Mouse (Mus musculus): ENCODE results near the gene Tcam1. TPM values are rescaled to one million over a fixed set of nuclear protein-coding genes. Genes with fewer than 3 reads are reported as not detected.

Tcam1 gene
- polyA plus RNA-seq, 2 experiments = 0.66 to 0.78 TPM

GRCm38 (mm10) chr11:106317801-106318200 lies 41.3 kb downstream of the Tcam1 start:
- ATAC-seq (ENCODE audit: low FRiP score, low read depth) (no peak), DNase-seq (ENCODE audit: low spot score) (no peak)
- Histone ChIP-seq H3K9me3 (ENCODE audit: control insufficient read depth, low read length) (no peaks in the 10 kb centered on the region), H3K4me2 (replicated peaks; ENCODE audit: low read depth, low read length, severe bottlenecking) (no peak overlapping the region), H3K27ac (replicated peaks; ENCODE audit: low read depth, low read length) (no peak overlapping the region), H3K4me3 (replicated peaks; ENCODE audit: low read length) (no peak overlapping the region), H3K27me3 (ENCODE audit: control insufficient read depth, insufficient read depth, low read length) (no peaks in the 10 kb centered on the region), H3K36me3 (ENCODE audit: control insufficient read depth, insufficient read depth, low read length) (no peaks in the 10 kb centered on the region), H3K9ac (ENCODE audit: low read depth, low read length, severe bottlenecking) (no peak overlapping the region), H3K4me1 (ENCODE audit: control insufficient read depth, insufficient read depth, low read length) (peaks cover 42% of the 10 kb centered on the region)
- no peak for TF ChIP-seq POLR2A (IDR thresholded peaks at IDR 0.05; ENCODE audit: borderline replicate concordance, extremely low read depth, insufficient read depth, insufficient read length)
- 39% methylated on average over 7 of the region's 7 CpGs for WGBS

- DNase-seq (ENCODE audit: low spot score) = no peak
- H3K4me3 ChIP-seq (replicated peaks; ENCODE audit: low read length) = no peak overlapping the region
- WGBS = 60% methylated on average over 21 of the region's 21 CpGs
Observed at GRCm38 (mm10) chr11:106318406-106319366, 42.2 kb downstream of the Tcam1 start.

GRCm38 (mm10) chr11:106324858-106325257 lies 48.4 kb downstream of the Tcam1 start:
- H3K4me1 ChIP-seq (ENCODE audit: control insufficient read depth, insufficient read depth, low read length) = peaks cover 4% of the 10 kb centered on the region; the same call in 1 of the 2 replicates
- H3K27me3 ChIP-seq (ENCODE audit: control insufficient read depth, insufficient read depth, low read length) = no peaks in the 10 kb centered on the region
- no peak overlapping the region for H3K27ac ChIP-seq (replicated peaks; ENCODE audit: low read depth, low read length)
- 77% methylated on average over 5 of the region's 5 CpGs for WGBS
- no peak for TF ChIP-seq POLR2A (IDR thresholded peaks at IDR 0.05; ENCODE audit: borderline replicate concordance, extremely low read depth, insufficient read depth, insufficient read length)
- no peak overlapping the region for H3K9ac ChIP-seq (ENCODE audit: low read depth, low read length, severe bottlenecking)
- H3K9me3 ChIP-seq (ENCODE audit: control insufficient read depth, low read length) = no peaks in the 10 kb centered on the region
- ATAC-seq (ENCODE audit: low FRiP score, low read depth) (no peak), DNase-seq (ENCODE audit: low spot score) (no peak)
- no peak overlapping the region for H3K4me3 ChIP-seq (replicated peaks; ENCODE audit: low read length)
- no peak overlapping the region for H3K4me2 ChIP-seq (replicated peaks; ENCODE audit: low read depth, low read length, severe bottlenecking)
- H3K36me3 ChIP-seq (ENCODE audit: control insufficient read depth, insufficient read depth, low read length) = no peaks in the 10 kb centered on the region

More at GRCm38 (mm10) chr11:106318406-106319366, 42.2 kb downstream of the Tcam1 start:
- H3K9me3 ChIP-seq (ENCODE audit: control insufficient read depth, low read length) = no peaks in the 10 kb centered on the region
- H3K27me3 ChIP-seq (ENCODE audit: control insufficient read depth, insufficient read depth, low read length) = no peaks in the 10 kb centered on the region
- no peak overlapping the region for H3K27ac ChIP-seq (replicated peaks; ENCODE audit: low read depth, low read length)
- no peaks in the 10 kb centered on the region for H3K36me3 ChIP-seq (ENCODE audit: control insufficient read depth, insufficient read depth, low read length)
- no peak for ATAC-seq (ENCODE audit: low FRiP score, low read depth)
- no peak overlapping the region; the same call in 1 of the 2 replicates for H3K4me2 ChIP-seq (replicated peaks; ENCODE audit: low read depth, low read length, severe bottlenecking)
- no peak for TF ChIP-seq POLR2A (IDR thresholded peaks at IDR 0.05; ENCODE audit: borderline replicate concordance, extremely low read depth, insufficient read depth, insufficient read length)
- no peak overlapping the region for H3K9ac ChIP-seq (ENCODE audit: low read depth, low read length, severe bottlenecking)
- H3K4me1 ChIP-seq (ENCODE audit: control insufficient read depth, insufficient read depth, low read length) = peaks cover 36% of the 10 kb centered on the region

DNA sequence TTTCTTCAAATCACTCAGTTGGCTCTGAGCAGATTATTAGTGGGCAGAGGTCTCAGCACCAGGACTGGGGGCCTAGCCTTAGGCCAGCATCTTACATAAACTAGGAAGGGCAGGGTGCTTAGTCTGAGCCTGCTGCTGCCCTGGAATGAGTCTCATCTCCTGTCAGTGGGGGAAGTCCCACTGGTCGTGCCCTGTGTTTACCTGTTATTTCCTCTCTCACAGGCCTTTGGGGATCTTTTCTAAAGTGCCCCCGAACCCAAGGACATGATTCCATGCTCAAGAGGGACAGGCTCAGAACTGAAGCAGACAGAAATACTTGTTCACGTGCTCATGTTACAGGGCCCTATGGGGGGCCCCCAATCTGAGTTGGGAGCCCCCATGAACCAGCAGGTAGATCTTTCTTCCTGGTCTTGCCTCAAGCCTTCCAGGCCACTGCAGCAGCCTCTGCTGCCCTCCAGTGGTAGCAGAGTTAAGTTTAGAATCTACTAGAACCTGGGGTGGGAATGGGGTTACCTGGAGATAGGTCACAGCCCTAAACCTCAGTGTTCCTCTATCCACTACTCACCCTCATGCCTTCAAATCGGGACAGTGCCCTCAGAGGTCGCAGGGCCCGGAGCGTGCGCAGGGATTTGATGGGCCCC lies 49.2 kb downstream of the Tcam1 start:
- Histone ChIP-seq H3K4me1 (ENCODE audit: control insufficient read depth, insufficient read depth, low read length) (peaks cover 4% of the 10 kb centered on the region; the same call in 1 of the 2 replicates), H3K9ac (ENCODE audit: low read depth, low read length, severe bottlenecking) (no peak overlapping the region), H3K4me2 (replicated peaks; ENCODE audit: low read depth, low read length, severe bottlenecking) (no peak overlapping the region), H3K9me3 (ENCODE audit: control insufficient read depth, low read length) (no peaks in the 10 kb centered on the region), H3K27ac (replicated peaks; ENCODE audit: low read depth, low read length) (no peak overlapping the region), H3K36me3 (ENCODE audit: control insufficient read depth, insufficient read depth, low read length) (no peaks in the 10 kb centered on the region), H3K27me3 (ENCODE audit: control insufficient read depth, insufficient read depth, low read length) (no peaks in the 10 kb centered on the region), H3K4me3 (replicated peaks; ENCODE audit: low read length) (no peak overlapping the region)
- WGBS = 66% methylated on average over 8 of the region's 8 CpGs
- DNase-seq (ENCODE audit: low spot score) (peak; percentile 66), ATAC-seq (ENCODE audit: low FRiP score, low read depth) (no peak)
- TF ChIP-seq POLR2A (IDR thresholded peaks at IDR 0.05; ENCODE audit: borderline replicate concordance, extremely low read depth, insufficient read depth, insufficient read length) = no peak

- ATAC-seq (ENCODE audit: low FRiP score, low read depth) (no peak), DNase-seq (ENCODE audit: low spot score) (no peak)
- WGBS = 90% methylated on average over 8 of the region's 8 CpGs
- TF ChIP-seq POLR2A (IDR thresholded peaks at IDR 0.05; ENCODE audit: borderline replicate concordance, extremely low read depth, insufficient read depth, insufficient read length) = no peak
- Histone ChIP-seq H3K9ac (ENCODE audit: low read depth, low read length, severe bottlenecking) (no peak overlapping the region), H3K36me3 (ENCODE audit: control insufficient read depth, insufficient read depth, low read length) (no peaks in the 10 kb centered on the region), H3K9me3 (ENCODE audit: control insufficient read depth, low read length) (no peaks in the 10 kb centered on the region), H3K27me3 (ENCODE audit: control insufficient read depth, insufficient read depth, low read length) (no peaks in the 10 kb centered on the region), H3K27ac (replicated peaks; ENCODE audit: low read depth, low read length) (no peak overlapping the region), H3K4me2 (replicated peaks; ENCODE audit: low read depth, low read length, severe bottlenecking) (no peak overlapping the region), H3K4me1 (ENCODE audit: control insufficient read depth, insufficient read depth, low read length) (peaks cover 4% of the 10 kb centered on the region; the same call in 1 of the 2 replicates), H3K4me3 (replicated peaks; ENCODE audit: low read length) (no peak overlapping the region)
Observed at GRCm38 (mm10) chr11:106326475-106326874, 50.0 kb downstream of the Tcam1 start.

Measured in limb, embryonic 14.5 days (tissue).